Mouse (Mus musculus): ENCODE measurements around the gene Nudt5. TPM values are rescaled to one million over a fixed set of nuclear protein-coding genes. Genes with fewer than 3 reads are reported as not detected.

Nudt5 gene
- polyA plus RNA-seq, 1 experiment = 23.1 TPM

DNA sequence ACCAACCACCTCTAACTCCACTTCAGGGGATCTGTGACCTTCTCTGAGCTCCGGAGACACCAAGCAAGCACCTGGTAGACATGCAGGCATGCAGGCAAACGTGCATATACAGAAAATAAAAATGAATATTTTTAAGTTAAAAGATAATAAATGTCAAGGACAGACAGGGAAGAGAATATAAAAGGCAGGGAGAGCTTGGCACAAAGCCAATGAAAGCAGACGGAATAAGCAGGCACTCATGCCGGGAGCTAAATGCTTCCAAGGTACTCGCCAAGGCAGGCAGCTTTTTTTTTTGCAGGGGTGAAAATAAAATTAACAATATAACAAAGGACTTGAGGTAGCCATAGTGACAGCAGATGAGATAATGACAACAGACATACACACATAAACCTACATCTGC lies 61.3 kb downstream of the Nudt5 start:
- TF ChIP-seq CTCF (IDR thresholded peaks at IDR 0.05; ENCODE audit: low read depth, low read length) = no peak
- TF ChIP-seq POLR2A (IDR thresholded peaks at IDR 0.05; ENCODE audit: borderline replicate concordance, low read depth, low read length) = no peak
- H3K4me1 ChIP-seq (ENCODE audit: control insufficient read depth, insufficient read depth, low read length) = no peaks in the 10 kb centered on the region
- H3K27ac ChIP-seq (ENCODE audit: insufficient read depth, low read depth, low read length) = no peak overlapping the region
- H3K4me3 ChIP-seq (ENCODE audit: insufficient read depth, low read length) = no peak overlapping the region

DNA sequence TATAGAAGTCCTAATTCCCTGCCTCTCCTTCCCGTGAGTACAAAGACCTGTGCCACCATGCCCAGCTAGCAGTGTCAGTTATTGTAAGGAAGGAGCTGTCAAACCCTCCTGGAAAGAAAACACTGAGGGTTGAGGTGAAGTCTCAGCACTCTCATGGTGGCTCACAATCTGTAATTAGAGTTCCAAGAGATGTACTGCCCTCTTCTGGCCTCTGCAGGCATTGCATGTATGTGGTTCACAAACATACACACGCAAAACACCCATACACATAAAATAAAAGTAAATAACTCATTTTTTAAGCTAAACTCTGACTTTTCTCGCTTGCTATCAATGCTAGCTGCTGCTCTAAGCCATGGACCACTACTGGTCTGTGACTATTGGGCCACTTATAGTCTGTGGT lies 61.8 kb downstream of the Nudt5 start:
- H3K27ac ChIP-seq (ENCODE audit: insufficient read depth, low read depth, low read length) = no peak overlapping the region
- TF ChIP-seq POLR2A (IDR thresholded peaks at IDR 0.05; ENCODE audit: borderline replicate concordance, low read depth, low read length) (no peak), CTCF (IDR thresholded peaks at IDR 0.05; ENCODE audit: low read depth, low read length) (peak; percentile 26; the same call in 1 of the 2 replicates)
- no peak overlapping the region for H3K4me3 ChIP-seq (ENCODE audit: insufficient read depth, low read length)
- H3K4me1 ChIP-seq (ENCODE audit: control insufficient read depth, insufficient read depth, low read length) = no peaks in the 10 kb centered on the region

DNA sequence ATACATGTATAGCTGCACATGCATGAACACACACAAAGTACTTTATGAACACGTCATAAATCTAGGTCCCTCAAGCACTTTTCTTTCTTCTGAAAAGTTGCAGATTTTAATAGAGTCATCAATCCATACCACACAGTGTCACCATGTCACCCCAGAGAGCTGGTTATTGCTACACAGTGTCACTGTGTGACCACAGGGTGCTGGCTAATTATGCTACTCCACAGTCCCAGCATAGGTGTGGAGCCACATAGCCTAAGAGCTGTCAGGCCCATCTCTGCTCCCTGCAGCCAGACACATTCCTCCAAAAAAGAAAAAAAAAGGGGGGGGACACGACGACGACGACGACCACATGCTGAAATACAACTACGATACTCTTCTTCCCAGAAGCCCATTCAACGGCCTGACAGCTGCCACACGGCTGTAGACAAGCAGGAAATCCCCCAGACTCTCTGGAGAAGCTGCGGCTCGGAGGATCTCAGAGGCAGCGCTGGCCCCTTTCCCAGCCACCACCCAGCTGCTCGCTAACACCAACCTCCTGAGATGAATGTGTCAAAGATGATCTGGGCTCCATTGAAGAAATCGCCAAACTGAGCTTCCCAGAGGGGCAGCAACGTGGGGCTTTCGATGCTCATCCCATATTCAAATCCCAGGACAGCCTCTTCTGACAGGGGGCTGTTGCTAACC lies 66.6 kb downstream of the Nudt5 start:
- Histone ChIP-seq H3K27ac (ENCODE audit: insufficient read depth, low read depth, low read length) (no peak overlapping the region), H3K4me3 (ENCODE audit: insufficient read depth, low read length) (no peak overlapping the region), H3K4me1 (ENCODE audit: control insufficient read depth, insufficient read depth, low read length) (no peaks in the 10 kb centered on the region)
- TF ChIP-seq POLR2A (IDR thresholded peaks at IDR 0.05; ENCODE audit: borderline replicate concordance, low read depth, low read length) (no peak), CTCF (IDR thresholded peaks at IDR 0.05; ENCODE audit: low read depth, low read length) (no peak)

Other genes with a start within 250 kb of the Nudt5 start
- gene Camk1d, start 130.5 kb upstream of the Nudt5 start, polyA plus RNA-seq (2012; ENCODE audit: insufficient read depth, insufficient read length, missing spikeins) = 56.2 and 62.0 TPM in 2 replicates
- 102 and 103 TPM in 2 replicates for gene Cdc123, start 145 bp downstream of the Nudt5 start, polyA plus RNA-seq (2012; ENCODE audit: insufficient read depth, insufficient read length, missing spikeins)
- gene Gm13199, start 17.9 kb downstream of the Nudt5 start, polyA plus RNA-seq (2012; ENCODE audit: insufficient read depth, insufficient read length, missing spikeins) = 1.2 and 2.2 TPM in 2 replicates
- 20.8 and 24.5 TPM in 2 replicates for gene Sec61a2, start 50.4 kb downstream of the Nudt5 start, polyA plus RNA-seq (2012; ENCODE audit: insufficient read depth, insufficient read length, missing spikeins)
- gene Dhtkd1, start 97.8 kb downstream of the Nudt5 start, polyA plus RNA-seq (2012; ENCODE audit: insufficient read depth, insufficient read length, missing spikeins) = 0.23 and 1.3 TPM in 2 replicates
- 19.6 and 22.4 TPM in 2 replicates for gene Upf2, start 106.5 kb downstream of the Nudt5 start, polyA plus RNA-seq (2012; ENCODE audit: insufficient read depth, insufficient read length, missing spikeins)